Mouse (Mus musculus): ENCODE measurements at regions not wholly inside any gene's neighbourhood (a gene's known extent, or its start where the extent isn't known, plus 50 kb on each side); places are given as distances from the start of the nearest gene placed in this dataset.

- Histone ChIP-seq H3K27me3 (no peaks in the 10 kb centered on the region), H3K4me1 (peaks cover 11% of the 10 kb centered on the region; the same call in 1 of the 2 replicates), H3K9me3 (replicated peaks) (0 out of 2 replicates have a peak, but pooled peaks cover 3% of the 10 kb centered on the region), H3K36me3 (ENCODE audit: poor library complexity, severe bottlenecking) (no peaks in the 10 kb centered on the region), H3K9ac (no peak overlapping the region), H3K27ac (no peak overlapping the region), H3K4me2 (no peak overlapping the region), H3K4me3 (no peak overlapping the region)
- no peak for ATAC-seq
- WGBS, result 91% methylated on average over 1 of the region's 1 CpGs
Observed at GRCm38 (mm10) chr16:30887536-30887935, 193.7 kb downstream of the Xxylt1 start.

- no peak for ATAC-seq
- no peak overlapping the region for H3K9ac ChIP-seq
- H3K36me3 ChIP-seq (ENCODE audit: poor library complexity, severe bottlenecking), result no peaks in the 10 kb centered on the region
- H3K27ac ChIP-seq, result no peak overlapping the region
- H3K4me1 ChIP-seq, result peaks cover 6% of the 10 kb centered on the region; the same call in 1 of the 2 replicates
- no peak overlapping the region for H3K4me2 ChIP-seq
- H3K9me3 ChIP-seq (replicated peaks), result 0 out of 2 replicates have a peak, but pooled peaks cover 3% of the 10 kb centered on the region
- H3K27me3 ChIP-seq, result no peaks in the 10 kb centered on the region
- whole genome bisulfite sequencing, result 81% methylated on average over 3 of the region's 3 CpGs
- H3K4me3 ChIP-seq, result no peak overlapping the region
Observed at GRCm38 (mm10) chr16:30888556-30889323, 192.5 kb downstream of the Xxylt1 start.

- no peak overlapping the region for H3K27ac ChIP-seq
- no peak overlapping the region for H3K4me3 ChIP-seq
- 0 out of 2 replicates have a peak, but pooled peaks cover 3% of the 10 kb centered on the region for H3K9me3 ChIP-seq (replicated peaks)
- H3K27me3 ChIP-seq, result no peaks in the 10 kb centered on the region
- H3K4me1 ChIP-seq, result no peaks in the 10 kb centered on the region
- no peak overlapping the region for H3K4me2 ChIP-seq
- H3K9ac ChIP-seq, result no peak overlapping the region
- 97% methylated on average over 6 of the region's 6 CpGs for WGBS
- H3K36me3 ChIP-seq (ENCODE audit: poor library complexity, severe bottlenecking), result no peaks in the 10 kb centered on the region
- no peak for ATAC-seq
Observed at GRCm38 (mm10) chr16:30892606-30893005, 188.6 kb downstream of the Xxylt1 start.

GRCm38 (mm10) chr16:30894086-30894485 is 187.1 kb downstream of the Xxylt1 start:
- Histone ChIP-seq H3K27ac (no peak overlapping the region), H3K9ac (no peak overlapping the region), H3K4me1 (no peaks in the 10 kb centered on the region), H3K4me3 (no peak overlapping the region), H3K9me3 (replicated peaks) (0 out of 2 replicates have a peak, but pooled peaks cover 3% of the 10 kb centered on the region), H3K36me3 (ENCODE audit: poor library complexity, severe bottlenecking) (no peaks in the 10 kb centered on the region), H3K4me2 (no peak overlapping the region), H3K27me3 (no peaks in the 10 kb centered on the region)
- ATAC-seq, result no peak

GRCm38 (mm10) chr16:30895021-30895420 is 186.2 kb downstream of the Xxylt1 start:
- Histone ChIP-seq H3K4me1 (no peaks in the 10 kb centered on the region), H3K27ac (no peak overlapping the region), H3K4me2 (no peak overlapping the region), H3K27me3 (no peaks in the 10 kb centered on the region), H3K36me3 (ENCODE audit: poor library complexity, severe bottlenecking) (no peaks in the 10 kb centered on the region), H3K9ac (no peak overlapping the region), H3K4me3 (no peak overlapping the region), H3K9me3 (replicated peaks) (0 out of 2 replicates have a peak, but pooled peaks cover 3% of the 10 kb centered on the region)
- ATAC-seq, result no peak
- WGBS, result 76% methylated on average over 4 of the region's 4 CpGs

GRCm38 (mm10) chr16:30897371-30897770 is 183.9 kb downstream of the Xxylt1 start:
- no peak for ATAC-seq
- H3K27ac ChIP-seq, result no peak overlapping the region
- H3K9ac ChIP-seq, result no peak overlapping the region
- 97% methylated on average over 3 of the region's 3 CpGs for WGBS
- no peaks in the 10 kb centered on the region for H3K27me3 ChIP-seq
- no peak overlapping the region for H3K4me3 ChIP-seq
- H3K36me3 ChIP-seq (ENCODE audit: poor library complexity, severe bottlenecking), result no peaks in the 10 kb centered on the region
- no peaks in the 10 kb centered on the region for H3K4me1 ChIP-seq
- H3K9me3 ChIP-seq (replicated peaks), result 0 out of 2 replicates have a peak, but pooled peaks cover 4% of the 10 kb centered on the region
- no peak overlapping the region for H3K4me2 ChIP-seq

- Histone ChIP-seq H3K27ac (no peak overlapping the region), H3K36me3 (ENCODE audit: poor library complexity, severe bottlenecking) (no peaks in the 10 kb centered on the region), H3K4me3 (no peak overlapping the region), H3K4me2 (no peak overlapping the region), H3K9ac (no peak overlapping the region), H3K9me3 (replicated peaks) (peaks cover 18% of the 10 kb centered on the region), H3K27me3 (no peaks in the 10 kb centered on the region), H3K4me1 (no peaks in the 10 kb centered on the region)
- no peak for ATAC-seq
- WGBS, result 91% methylated on average over 2 of the region's 2 CpGs
Observed at GRCm38 (mm10) chr16:30900121-30900520, 181.1 kb downstream of the Xxylt1 start.

- no peak overlapping the region for H3K4me2 ChIP-seq
- peaks cover 18% of the 10 kb centered on the region for H3K9me3 ChIP-seq (replicated peaks)
- no peak overlapping the region for H3K4me3 ChIP-seq
- no peaks in the 10 kb centered on the region for H3K36me3 ChIP-seq (ENCODE audit: poor library complexity, severe bottlenecking)
- H3K27me3 ChIP-seq, result no peaks in the 10 kb centered on the region
- H3K27ac ChIP-seq, result no peak overlapping the region
- no peak for ATAC-seq
- H3K9ac ChIP-seq, result no peak overlapping the region
- no peaks in the 10 kb centered on the region for H3K4me1 ChIP-seq
Observed at GRCm38 (mm10) chr16:30901309-30901708, 179.9 kb downstream of the Xxylt1 start.
